Mouse (Mus musculus) ES-Bruce4 (cell line): Measurements from ENCODE around the gene Vsir. TPM values are rescaled to one million over a fixed set of nuclear protein-coding genes. Genes with fewer than 3 reads are reported as not detected.

Source experiments
- H3K27ac ChIP-seq: 2 replicates; pipeline ENCODE4 v1.5.1; 2012; ENCODE audit warnings: low read length, inconsistent platforms; ENCODE audit not compliant: insufficient read depth
- H3K27me3 ChIP-seq: 2 replicates; pipeline ENCODE4 v1.6.1; 2012; ENCODE audit warnings: mild to moderate bottlenecking, low read length, inconsistent platforms; ENCODE audit not compliant: control insufficient read depth, poor library complexity, insufficient read depth, severe bottlenecking
- H3K36me3 ChIP-seq: 2 replicates; pipeline ENCODE4 v1.6.1; 2012; ENCODE audit warnings: inconsistent platforms, mild to moderate bottlenecking, low read length, moderate library complexity; ENCODE audit not compliant: control insufficient read depth, poor library complexity, insufficient read depth, severe bottlenecking
- H3K4me1 ChIP-seq: one replicate; pipeline ENCODE4 v1.8.1; 2011; ENCODE audit warnings: low read length; ENCODE audit not compliant: control insufficient read depth, insufficient read depth
- H3K4me3 ChIP-seq: 2 replicates; pipeline ENCODE4 v1.5.1; 2011; ENCODE audit warnings: low read depth, mild to moderate bottlenecking, low read length
- H3K9ac ChIP-seq: 2 replicates; pipeline ENCODE4 v1.6.1; 2012; ENCODE audit warnings: low read depth, mild to moderate bottlenecking, inconsistent platforms; ENCODE audit not compliant: poor library complexity, severe bottlenecking
- H3K9me3 ChIP-seq: replicated peaks from 2 replicates; pipeline ENCODE4 v1.6.1; 2012; ENCODE audit warnings: mild to moderate bottlenecking, low read length, inconsistent platforms; ENCODE audit not compliant: control insufficient read depth, poor library complexity, insufficient read depth, severe bottlenecking
- CTCF ChIP-seq: IDR thresholded peaks from one replicate; pipeline ENCODE4 v1.8.1; 2011; ENCODE audit warnings: low read depth, low read length
- EP300 ChIP-seq: IDR thresholded peaks from 2 replicates; pipeline ENCODE4 v1.6.1; 2011; ENCODE audit warnings: low read depth, low read length; ENCODE audit not compliant: insufficient read depth
- POLR2A ChIP-seq: IDR thresholded peaks from one replicate; pipeline ENCODE4 v1.8.1; 2011; ENCODE audit warnings: low read length; ENCODE audit not compliant: insufficient read depth
- polyA plus RNA-seq: library from polyadenylated mRNA; stranded (reverse); fragments of >200 nt; gene quantifications from 2 replicates; pipeline ENCODE4 v1.2.4, GENCODE M21; 2011; ENCODE audit warnings: low read depth; ENCODE audit not compliant: missing spikeins, insufficient read depth, insufficient read length

The Vsir gene
- polyA plus RNA-seq, 1 experiment, result 4.5 TPM

DNA sequence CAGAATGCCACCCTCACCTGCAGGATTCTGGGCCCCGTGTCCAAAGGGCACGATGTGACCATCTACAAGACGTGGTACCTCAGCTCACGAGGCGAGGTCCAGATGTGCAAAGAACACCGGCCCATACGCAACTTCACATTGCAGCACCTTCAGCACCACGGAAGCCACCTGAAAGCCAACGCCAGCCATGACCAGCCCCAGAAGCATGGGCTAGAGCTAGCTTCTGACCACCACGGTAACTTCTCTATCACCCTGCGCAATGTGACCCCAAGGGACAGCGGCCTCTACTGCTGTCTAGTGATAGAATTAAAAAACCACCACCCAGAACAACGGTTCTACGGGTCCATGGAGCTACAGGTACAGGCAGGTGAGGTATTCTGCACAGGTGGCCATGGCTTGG is 11.2 kb downstream of the Vsir start:
- H3K9ac ChIP-seq, result no peak overlapping the region
- no peaks in the 10 kb centered on the region for H3K27me3 ChIP-seq
- no peaks in the 10 kb centered on the region for H3K36me3 ChIP-seq
- TF ChIP-seq EP300, result no peak
- TF ChIP-seq CTCF, result no peak
- no peak overlapping the region for H3K4me3 ChIP-seq
- no peak overlapping the region for H3K27ac ChIP-seq
- no peaks in the 10 kb centered on the region for H3K9me3 ChIP-seq
- H3K4me1 ChIP-seq, result peaks cover 2% of the 10 kb centered on the region

DNA sequence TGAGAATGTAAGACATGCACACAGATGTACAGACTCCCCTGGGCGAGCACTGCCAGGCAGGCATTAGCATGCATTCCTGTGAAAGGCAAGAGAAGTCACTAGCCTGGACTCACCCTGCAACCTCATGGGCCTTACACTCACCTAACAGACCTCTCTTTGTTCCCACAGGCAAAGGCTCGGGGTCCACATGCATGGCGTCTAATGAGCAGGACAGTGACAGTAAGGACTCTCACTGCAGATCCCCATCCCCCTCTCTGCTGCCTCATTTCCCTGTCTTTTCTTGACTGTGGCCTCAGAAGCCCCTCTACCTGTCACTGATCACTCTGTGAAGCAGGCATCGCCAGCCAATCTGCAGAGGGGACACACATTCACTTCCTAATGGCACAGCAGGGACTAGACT is 12.1 kb downstream of the Vsir start:
- Histone ChIP-seq H3K9ac (no peak overlapping the region), H3K9me3 (no peaks in the 10 kb centered on the region), H3K4me3 (no peak overlapping the region), H3K36me3 (no peaks in the 10 kb centered on the region), H3K27me3 (no peaks in the 10 kb centered on the region), H3K4me1 (no peaks in the 10 kb centered on the region), H3K27ac (no peak overlapping the region)
- TF ChIP-seq POLR2A, result no peak
- no peak for TF ChIP-seq EP300
- TF ChIP-seq CTCF, result no peak

DNA sequence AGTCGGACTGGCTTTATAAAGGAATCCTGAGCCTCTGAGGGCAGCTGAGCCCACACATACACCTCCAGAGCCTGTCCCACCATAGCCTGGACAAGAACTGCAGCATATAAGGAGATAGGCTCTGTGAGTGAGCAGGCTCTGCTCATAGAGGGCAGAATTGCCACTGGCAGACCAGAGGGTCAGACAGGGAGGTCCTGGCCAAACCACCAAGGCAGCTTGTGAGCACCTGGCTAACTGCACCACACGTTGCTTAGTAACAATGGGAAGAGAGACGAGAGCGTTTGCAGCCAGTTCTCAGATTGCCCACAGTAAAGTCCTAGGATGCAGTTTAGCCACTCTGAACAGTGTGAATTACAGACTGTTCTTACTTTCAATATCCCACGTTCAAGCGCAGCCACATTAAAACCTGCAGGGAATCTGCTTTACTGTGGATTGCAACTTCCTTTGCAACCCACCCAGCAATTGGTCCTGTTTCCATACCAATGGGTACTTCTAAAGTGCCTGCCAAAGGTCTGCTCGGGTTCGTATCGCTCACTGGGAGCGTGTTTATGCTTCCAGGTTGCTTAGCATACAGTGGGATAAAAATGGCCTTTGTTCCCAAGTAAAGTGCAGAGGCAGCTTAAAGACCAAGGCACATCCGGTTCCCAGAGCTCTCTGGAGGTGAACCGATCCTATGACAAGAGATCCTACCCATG is 15.1 kb downstream of the Vsir start:
- no peak overlapping the region for H3K4me3 ChIP-seq
- H3K36me3 ChIP-seq, result no peaks in the 10 kb centered on the region
- no peak for TF ChIP-seq EP300
- no peak for TF ChIP-seq CTCF
- TF ChIP-seq POLR2A, result no peak
- H3K9me3 ChIP-seq, result no peaks in the 10 kb centered on the region
- no peak overlapping the region for H3K9ac ChIP-seq
- H3K4me1 ChIP-seq, result no peaks in the 10 kb centered on the region
- H3K27ac ChIP-seq, result no peak overlapping the region
- no peaks in the 10 kb centered on the region for H3K27me3 ChIP-seq

DNA sequence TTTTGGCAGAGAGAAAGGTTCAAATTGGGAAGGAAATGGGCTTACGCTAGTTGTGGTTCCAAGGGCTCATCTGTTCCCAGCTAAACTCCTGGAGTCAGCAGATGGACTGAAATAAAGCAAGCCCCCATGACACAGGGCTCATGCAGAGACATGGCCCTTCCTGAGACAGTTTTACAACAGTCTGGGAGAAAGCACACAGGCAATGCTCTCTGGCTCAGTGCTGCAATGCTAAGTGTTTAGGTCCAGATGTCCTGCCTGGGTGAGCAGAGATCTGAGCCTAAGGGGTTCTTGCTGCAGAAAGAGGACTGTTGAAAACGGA is 15.6 kb downstream of the Vsir start:
- Histone ChIP-seq H3K9me3 (no peaks in the 10 kb centered on the region), H3K27ac (no peak overlapping the region), H3K9ac (no peak overlapping the region), H3K27me3 (no peaks in the 10 kb centered on the region), H3K4me1 (no peaks in the 10 kb centered on the region), H3K36me3 (no peaks in the 10 kb centered on the region), H3K4me3 (no peak overlapping the region)
- TF ChIP-seq CTCF (no peak), POLR2A (no peak), EP300 (no peak)

DNA sequence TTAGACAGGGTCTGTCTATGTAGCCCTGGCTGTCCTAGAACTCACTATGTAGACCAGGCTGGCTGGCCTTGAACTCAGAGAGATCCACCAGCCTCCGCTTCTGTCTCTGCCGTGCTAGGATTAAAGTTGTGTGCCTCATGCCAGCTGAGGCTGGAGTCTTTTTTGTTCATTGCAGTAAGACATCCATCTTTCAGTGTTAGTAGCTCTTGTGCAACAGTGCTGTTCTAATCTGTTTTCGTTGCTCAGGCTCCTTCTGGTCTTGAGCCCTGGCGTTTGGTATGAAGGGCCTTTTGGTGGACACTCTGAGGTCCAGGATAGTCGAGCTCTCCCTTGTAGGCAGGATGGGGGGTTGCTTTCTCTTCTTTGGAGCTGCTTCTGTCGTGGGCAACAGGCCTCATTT is 16.8 kb downstream of the Vsir start:
- no peaks in the 10 kb centered on the region for H3K4me1 ChIP-seq
- H3K27ac ChIP-seq, result no peak overlapping the region
- H3K36me3 ChIP-seq, result no peaks in the 10 kb centered on the region
- no peaks in the 10 kb centered on the region for H3K27me3 ChIP-seq
- no peak overlapping the region for H3K9ac ChIP-seq
- H3K4me3 ChIP-seq, result no peak overlapping the region
- no peaks in the 10 kb centered on the region for H3K9me3 ChIP-seq
- TF ChIP-seq EP300 (no peak), CTCF (no peak), POLR2A (no peak)

DNA sequence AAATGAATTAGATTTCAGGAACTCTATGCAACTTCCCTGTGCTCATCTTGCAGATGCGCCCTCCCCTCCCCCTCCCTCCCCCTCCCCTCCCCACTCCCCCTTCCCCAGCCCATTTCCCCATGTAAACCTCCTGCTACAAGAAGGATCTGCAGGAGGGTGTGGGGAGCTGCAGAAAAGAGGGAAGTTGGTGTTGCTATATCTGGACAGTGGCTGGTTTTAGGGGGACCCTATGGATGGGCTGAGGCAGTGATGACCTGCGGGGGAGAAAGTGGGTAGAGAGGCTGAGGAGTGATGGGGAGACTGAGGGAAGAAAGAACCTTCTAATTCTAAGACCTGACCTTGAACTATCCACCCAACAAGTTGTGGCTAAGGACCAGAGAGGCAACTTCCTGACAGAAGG is 20.5 kb downstream of the Vsir start:
- TF ChIP-seq EP300 (no peak), CTCF (no peak)
- no peaks in the 10 kb centered on the region for H3K36me3 ChIP-seq

DNA sequence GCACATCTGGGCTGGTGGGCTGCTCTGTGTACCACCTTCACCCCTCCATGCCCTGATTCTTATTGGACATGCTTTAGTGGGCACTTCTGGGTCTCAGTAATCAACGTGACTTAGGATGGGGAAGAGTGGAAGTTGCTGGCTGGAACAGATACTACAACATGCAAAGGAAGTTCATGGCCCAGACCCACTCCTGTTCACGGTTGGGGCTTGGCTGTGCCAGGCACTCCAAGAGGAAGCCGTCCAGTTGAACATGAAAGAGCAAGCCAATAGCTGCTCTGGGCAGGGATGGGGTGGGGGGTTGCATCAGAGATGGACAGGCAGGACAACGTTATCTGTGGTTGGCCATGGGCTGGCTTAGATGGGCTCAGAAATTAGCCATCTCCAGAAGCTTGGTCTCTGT is 21.3 kb downstream of the Vsir start:
- Histone ChIP-seq H3K9ac (no peak overlapping the region), H3K4me1 (no peaks in the 10 kb centered on the region), H3K27me3 (no peaks in the 10 kb centered on the region), H3K4me3 (no peak overlapping the region), H3K9me3 (no peaks in the 10 kb centered on the region), H3K27ac (no peak overlapping the region), H3K36me3 (no peaks in the 10 kb centered on the region)
- TF ChIP-seq CTCF (no peak), EP300 (no peak), POLR2A (no peak)

More for the DNA sequence above, 20.5 kb downstream of the Vsir start:
- no peak overlapping the region for H3K4me3 ChIP-seq
- no peak overlapping the region for H3K27ac ChIP-seq
- H3K4me1 ChIP-seq, result no peaks in the 10 kb centered on the region
- H3K9ac ChIP-seq, result no peak overlapping the region
- H3K27me3 ChIP-seq, result no peaks in the 10 kb centered on the region
- no peaks in the 10 kb centered on the region for H3K9me3 ChIP-seq
